Mouse (Mus musculus) lung, embryonic 16.5 days (tissue): ENCODE measurements around the gene Carnmt1. TPM values are rescaled to one million over a fixed set of nuclear protein-coding genes. Genes with fewer than 3 reads are reported as not detected.

Experiments
- ATAC-seq: fragments of 200-750 bp; cut with Nextera tagmentation; 2 replicates; pipeline ENCODE4 v1.8.0; 2017; ENCODE audit warnings: low read depth, mild to moderate bottlenecking, moderate library complexity
- H3K27ac ChIP-seq: fragments of 300-500 bp; sonication (generic); 2 replicates; pipeline ENCODE4 v1.5.1; 2014; ENCODE audit warnings: mild to moderate bottlenecking, control low read depth, low read length
- H3K27me3 ChIP-seq: fragments of 300-500 bp; sonication (generic); 2 replicates; pipeline ENCODE4 v1.6.1; 2014; ENCODE audit warnings: low read depth, low read length, mixed read lengths; ENCODE audit not compliant: control insufficient read depth, insufficient read depth
- H3K36me3 ChIP-seq: fragments of 300-500 bp; sonication (generic); 2 replicates; pipeline ENCODE4 v1.6.1; 2014; ENCODE audit warnings: low read length; ENCODE audit not compliant: control insufficient read depth, insufficient read depth
- H3K4me1 ChIP-seq: fragments of 300-500 bp; sonication (generic); replicated peaks from 2 replicates; pipeline ENCODE4 v1.6.1; 2014; ENCODE audit warnings: low read length, mixed read lengths; ENCODE audit not compliant: control insufficient read depth, insufficient read depth
- H3K4me2 ChIP-seq: fragments of 300-500 bp; sonication (generic); 2 replicates; pipeline ENCODE4 v1.6.1; 2014; ENCODE audit warnings: low read depth, low read length, control low read depth
- H3K4me3 ChIP-seq: fragments of 300-500 bp; sonication (generic); 2 replicates; pipeline ENCODE4 v1.5.1; 2014; ENCODE audit warnings: mild to moderate bottlenecking, low read length, control low read depth
- H3K9ac ChIP-seq: fragments of 300-500 bp; sonication (generic); 2 replicates; pipeline ENCODE4 v1.6.1; 2014; ENCODE audit warnings: low read length, control low read depth
- H3K9me3 ChIP-seq: fragments of 300-500 bp; sonication (generic); 2 replicates; pipeline ENCODE4 v1.6.1; 2016; ENCODE audit warnings: low read length; ENCODE audit not compliant: control insufficient read depth
- WGBS: fragments of 180-500 bp; shearing (Covaris S2); extraction: QIAGEN DNeasy Blood & Tissue Kit; methylation state at CpG from one replicate; pipeline ENCODE4 v1.1.7; 2014; 5-methylcytosine and 5-hydroxymethylcytosine counted together
- polyA plus RNA-seq: library from polyadenylated mRNA; unstranded; fragments of >200 nt; fragmentation: Nextera tagmentation; extraction: Ambion mirVana; gene quantifications from 2 replicates; pipeline ENCODE4 v1.2.1, GENCODE M21; 2015

Gene Carnmt1
- polyA plus RNA-seq, 1 experiment from 2014 or later: 21.5 TPM

- WGBS: 62% methylated on average over 3 of the region's 3 CpGs
- no peak overlapping the region for H3K9ac ChIP-seq
- H3K36me3 ChIP-seq: peaks cover 6% of the 10 kb centered on the region; the same call in 1 of the 2 replicates
- no peaks in the 10 kb centered on the region for H3K4me1 ChIP-seq
- no peak for ATAC-seq
- H3K9me3 ChIP-seq: no peaks in the 10 kb centered on the region
- H3K27me3 ChIP-seq: no peaks in the 10 kb centered on the region
- no peak overlapping the region for H3K4me2 ChIP-seq
- H3K27ac ChIP-seq: no peak overlapping the region
- no peak overlapping the region for H3K4me3 ChIP-seq
Measured at GRCm38 (mm10) chr19:18692176-18692575, 21.6 kb downstream of the Carnmt1 start.

- H3K27ac ChIP-seq: no peak overlapping the region
- no peaks in the 10 kb centered on the region for H3K9me3 ChIP-seq
- no peaks in the 10 kb centered on the region for H3K27me3 ChIP-seq
- 87% methylated on average over 2 of the region's 2 CpGs for WGBS
- no peak for ATAC-seq
- no peak overlapping the region for H3K4me3 ChIP-seq
- H3K9ac ChIP-seq: no peak overlapping the region
- H3K36me3 ChIP-seq: peaks cover 6% of the 10 kb centered on the region; the same call in 1 of the 2 replicates
- no peaks in the 10 kb centered on the region for H3K4me1 ChIP-seq
- no peak overlapping the region for H3K4me2 ChIP-seq
Measured at GRCm38 (mm10) chr19:18692768-18693167, 22.2 kb downstream of the Carnmt1 start.

- 94% methylated on average over 3 of the region's 3 CpGs for WGBS
- Histone ChIP-seq H3K4me2 (no peak overlapping the region), H3K36me3 (peaks cover 6% of the 10 kb centered on the region; the same call in 1 of the 2 replicates), H3K27ac (no peak overlapping the region), H3K27me3 (no peaks in the 10 kb centered on the region), H3K9me3 (no peaks in the 10 kb centered on the region), H3K4me3 (no peak overlapping the region), H3K9ac (no peak overlapping the region), H3K4me1 (no peaks in the 10 kb centered on the region)
- no peak for ATAC-seq
Measured at GRCm38 (mm10) chr19:18695116-18695515, 24.6 kb downstream of the Carnmt1 start.

GRCm38 (mm10) chr19:18695552-18695951 lies 25.0 kb downstream of the Carnmt1 start:
- H3K4me3 ChIP-seq: no peak overlapping the region
- H3K36me3 ChIP-seq: peaks cover 6% of the 10 kb centered on the region; the same call in 1 of the 2 replicates
- H3K4me2 ChIP-seq: no peak overlapping the region
- no peak for ATAC-seq
- H3K27me3 ChIP-seq: no peaks in the 10 kb centered on the region
- no peak overlapping the region for H3K9ac ChIP-seq
- no peaks in the 10 kb centered on the region for H3K4me1 ChIP-seq
- 50% methylated on average over 1 of the region's 1 CpGs for WGBS
- H3K27ac ChIP-seq: no peak overlapping the region
- H3K9me3 ChIP-seq: no peaks in the 10 kb centered on the region

GRCm38 (mm10) chr19:18708101-18708500 lies 37.5 kb downstream of the Carnmt1 start:
- no peak for ATAC-seq
- no peaks in the 10 kb centered on the region for H3K9me3 ChIP-seq
- H3K36me3 ChIP-seq: no peaks in the 10 kb centered on the region
- H3K9ac ChIP-seq: no peak overlapping the region
- no peaks in the 10 kb centered on the region; the same call in 1 of the 2 replicates for H3K4me1 ChIP-seq
- no peak overlapping the region for H3K4me3 ChIP-seq
- no peak overlapping the region for H3K27ac ChIP-seq
- no peak overlapping the region for H3K4me2 ChIP-seq
- H3K27me3 ChIP-seq: no peaks in the 10 kb centered on the region

- ATAC-seq: no peak
Measured at GRCm38 (mm10) chr19:18710903-18711302, 40.3 kb downstream of the Carnmt1 start.

GRCm38 (mm10) chr19:18711589-18711988 lies 41.0 kb downstream of the Carnmt1 start:
- ATAC-seq: no peak
- peaks cover 15% of the 10 kb centered on the region for H3K4me1 ChIP-seq
- no peak overlapping the region for H3K27ac ChIP-seq
- H3K9ac ChIP-seq: no peak overlapping the region
- no peaks in the 10 kb centered on the region for H3K36me3 ChIP-seq
- 75% methylated on average over 9 of the region's 9 CpGs for WGBS
- H3K9me3 ChIP-seq: no peaks in the 10 kb centered on the region
- H3K27me3 ChIP-seq: no peaks in the 10 kb centered on the region
- no peak overlapping the region for H3K4me3 ChIP-seq
- no peak overlapping the region for H3K4me2 ChIP-seq

More at GRCm38 (mm10) chr19:18710903-18711302, 40.3 kb downstream of the Carnmt1 start:
- no peaks in the 10 kb centered on the region for H3K36me3 ChIP-seq
- H3K27ac ChIP-seq: no peak overlapping the region
- 83% methylated on average over 6 of the region's 6 CpGs for WGBS
- H3K4me3 ChIP-seq: no peak overlapping the region
- H3K9me3 ChIP-seq: no peaks in the 10 kb centered on the region
- no peak overlapping the region for H3K4me2 ChIP-seq
- peaks cover 15% of the 10 kb centered on the region for H3K4me1 ChIP-seq
- no peak overlapping the region for H3K9ac ChIP-seq
- no peaks in the 10 kb centered on the region for H3K27me3 ChIP-seq

GRCm38 (mm10) chr19:18712153-18712865 lies 41.7 kb downstream of the Carnmt1 start:
- Histone ChIP-seq H3K4me2 (peak overlapping the region; percentile 75), H3K27ac (peak overlapping the region; percentile 95), H3K4me3 (peak overlapping the region; percentile 96), H3K4me1 (peaks cover 17% of the 10 kb centered on the region), H3K27me3 (no peaks in the 10 kb centered on the region), H3K36me3 (no peaks in the 10 kb centered on the region), H3K9me3 (no peaks in the 10 kb centered on the region), H3K9ac (peak overlapping the region; percentile 77)
- 50% methylated on average over 16 of the region's 16 CpGs for whole genome bisulfite sequencing
- no peak for ATAC-seq

GRCm38 (mm10) chr19:18712866-18713300 lies 42.3 kb downstream of the Carnmt1 start, which contains the start of gene D030056L22Rik:
Gene D030056L22Rik (plus strand): TSS chr19:18713193.
- Histone ChIP-seq H3K27ac (peak within 1 kb of the TSS; percentile 95), H3K36me3 (no peaks in the 10 kb centered on the region), H3K9ac (peak within 1 kb of the TSS; percentile 84), H3K4me3 (peak within 1 kb of the TSS; percentile 96), H3K4me1 (peaks cover 17% of the 10 kb centered on the region), H3K9me3 (no peaks in the 10 kb centered on the region), H3K27me3 (no peaks in the 10 kb centered on the region), H3K4me2 (peak within 1 kb of the TSS; percentile 75)
- peak; percentile 98 for ATAC-seq
- WGBS: under 1% methylated on average over 45 of the region's 49 CpGs
